Mouse (Mus musculus) thymus, adult 2 months (tissue): Measurements from ENCODE around the gene Zfp286.

Source experiments
- CTCF ChIP-seq: fragments of 200-500 bp; IDR thresholded peaks from 2 replicates; pipeline ENCODE4 v1.5.1; 2012; ENCODE audit warnings: mild to moderate bottlenecking, control low read depth, low read length, moderate library complexity, borderline replicate concordance; ENCODE audit not compliant: control insufficient read depth, poor library complexity, insufficient read depth; ENCODE audit errors: extremely low read depth
- POLR2A ChIP-seq: fragments of 200-500 bp; IDR thresholded peaks from 2 replicates; pipeline ENCODE4 v1.6.1; 2012; ENCODE audit warnings: mild to moderate bottlenecking, low read length, control low read depth, moderate library complexity; ENCODE audit not compliant: control insufficient read depth, poor library complexity, insufficient read depth; ENCODE audit errors: extremely low read depth

GRCm38 (mm10) chr11:62742261-62742957 lies 46.9 kb downstream of the Zfp286 start:
- TF ChIP-seq CTCF, result no peak
- no peak for TF ChIP-seq POLR2A
